Mouse (Mus musculus): ENCODE data around the gene Gba. TPM values are rescaled to one million over a fixed set of nuclear protein-coding genes. Genes with fewer than 3 reads are reported as not detected.

The Gba gene
- total and polyA plus RNA-seq, 3 experiments, result 63.6 to 65.3 (median 64.1) TPM

- dilution Hi-C loops (cut with MboI; ENCODE audit: extremely low pct_ligation_motif_present, extremely low pct_unique_long_range_greater_than_20kb, low sequenced_read_pairs), result no loop called here
- peaks cover 71 to 90% of the 10 kb centered on the region in 2 experiments for H3K36me3 ChIP-seq (replicated peaks in 1 of 2; ENCODE audit: control insufficient read depth in 1 of 2, insufficient read depth in 1 of 2, low read length in 1 of 2)
Observed at GRCm38 (mm10) chr3:89208736-89209135, 6.0 kb downstream of the Gba start.

GRCm38 (mm10) chr3:89209731-89210130 is 7.0 kb downstream of the Gba start:
- H3K27me3 ChIP-seq (replicated peaks), result no peaks in the 10 kb centered on the region
- H3K4me3 ChIP-seq (replicated peaks in 1 of 3; ENCODE audit: low read depth in 2 of 3, low read length in 2 of 3, poor library complexity in 1 of 3), result no peak overlapping the region
- peaks cover 14% of the 10 kb centered on the region for H3K79me2 ChIP-seq (replicated peaks; ENCODE audit: control insufficient read depth, extremely low read depth, insufficient read depth, poor library complexity, severe bottlenecking)
- H3K9me3 ChIP-seq (replicated peaks; ENCODE audit: low read length), result no peaks in the 10 kb centered on the region
- H3K27ac ChIP-seq (ENCODE audit: insufficient read depth, low read depth), result no peak overlapping the region
- peaks cover 63 to 80% of the 10 kb centered on the region in 2 experiments for H3K36me3 ChIP-seq (replicated peaks in 1 of 2; ENCODE audit: control insufficient read depth in 1 of 2, insufficient read depth in 1 of 2, low read length in 1 of 2)
- dilution Hi-C loops (cut with MboI; ENCODE audit: extremely low pct_ligation_motif_present, extremely low pct_unique_long_range_greater_than_20kb, low sequenced_read_pairs) (no loop called here), in situ Hi-C loops (cut with MboI; ENCODE audit: low pct_ligation_motif_present, low pct_unique_long_range_greater_than_20kb, low sequenced_read_pairs) (loop anchor here (5.0 kb wide), 1 partner anchor 33 kb away; no protein-coding TSS in a partner anchor)
- H3K9ac ChIP-seq (ENCODE audit: insufficient read depth, low read depth), result no peak overlapping the region
- TF ChIP-seq MAX (IDR thresholded peaks at IDR 0.05; ENCODE audit: low read length) (no peak), E2F4 (IDR thresholded peaks at IDR 0.05; ENCODE audit: insufficient replicate concordance, low read depth, low read length) (no peak), UBTF (IDR thresholded peaks at IDR 0.05; ENCODE audit: low read depth, low read length) (no peak), CHD2 (IDR thresholded peaks at IDR 0.05; ENCODE audit: low read length) (no peak), MEF2A (IDR thresholded peaks at IDR 0.05; ENCODE audit: borderline replicate concordance, low read depth, low read length) (no peak), KAT2A (IDR thresholded peaks at IDR 0.05; ENCODE audit: insufficient replicate concordance, low read length) (no peak), CHD1 (IDR thresholded peaks at IDR 0.05; ENCODE audit: low read depth, low read length) (no peak), RAD21 (IDR thresholded peaks at IDR 0.05; ENCODE audit: low read depth, low read length) (no peak), USF1 (IDR thresholded peaks at IDR 0.05; ENCODE audit: low read depth, low read length) (no peak), PAX5 (IDR thresholded peaks at IDR 0.05; ENCODE audit: low read length) (no peak), NELFE (IDR thresholded peaks at IDR 0.05; ENCODE audit: low read depth, low read length) (no peak), RCOR1 (conservative IDR thresholded peaks at IDR 0.05; ENCODE audit: low read depth, low read length) (no peak), POLR2AphosphoS2 (IDR thresholded peaks at IDR 0.05; ENCODE audit: low read depth, low read length) (no peak), TCF12 (IDR thresholded peaks at IDR 0.05; ENCODE audit: low read depth, low read length) (no peak), USF2 (conservative IDR thresholded peaks at IDR 0.05; ENCODE audit: low read depth, low read length) (no peak)
- DNase-seq (ENCODE audit: extremely low read depth), result no peak
- H3K4me2 ChIP-seq (ENCODE audit: insufficient read depth, low read depth, poor library complexity, severe bottlenecking), result no peak overlapping the region
- H3K4me1 ChIP-seq (ENCODE audit: control insufficient read depth in 1 of 2, insufficient read depth in 2 of 2), result peaks cover 5 to 30% of the 10 kb centered on the region in 2 experiments; a peak in 3 of 4 replicates

More at GRCm38 (mm10) chr3:89208736-89209135, 6.0 kb downstream of the Gba start:
- no peaks in the 10 kb centered on the region for H3K27me3 ChIP-seq (replicated peaks)
- H3K9me3 ChIP-seq (replicated peaks; ENCODE audit: low read length), result no peaks in the 10 kb centered on the region
- in situ Hi-C loops (cut with MboI; ENCODE audit: low pct_ligation_motif_present, low pct_unique_long_range_greater_than_20kb, low sequenced_read_pairs), result loop anchor here (5.0 kb wide), 1 partner anchor 34 kb away; no protein-coding TSS in a partner anchor
- H3K79me2 ChIP-seq (replicated peaks; ENCODE audit: control insufficient read depth, extremely low read depth, insufficient read depth, poor library complexity, severe bottlenecking), result peaks cover 14% of the 10 kb centered on the region
- no peak overlapping the region for H3K4me2 ChIP-seq (ENCODE audit: insufficient read depth, low read depth, poor library complexity, severe bottlenecking)
- no peak overlapping the region for H3K9ac ChIP-seq (ENCODE audit: insufficient read depth, low read depth)
- TF ChIP-seq RAD21 (IDR thresholded peaks at IDR 0.05; ENCODE audit: low read depth, low read length) (no peak), ZC3H11A (IDR thresholded peaks at IDR 0.05; ENCODE audit: low read depth, low read length) (no peak), MXI1 (IDR thresholded peaks at IDR 0.05; ENCODE audit: low read depth, low read length) (no peak), CHD1 (IDR thresholded peaks at IDR 0.05; ENCODE audit: low read depth, low read length) (no peak), MAX (IDR thresholded peaks at IDR 0.05; ENCODE audit: low read length) (no peak), KAT2A (IDR thresholded peaks at IDR 0.05; ENCODE audit: insufficient replicate concordance, low read length) (no peak), USF1 (IDR thresholded peaks at IDR 0.05; ENCODE audit: low read depth, low read length) (no peak), TCF12 (IDR thresholded peaks at IDR 0.05; ENCODE audit: low read depth, low read length) (no peak), POLR2AphosphoS2 (IDR thresholded peaks at IDR 0.05; ENCODE audit: low read depth, low read length) (no peak)
- peaks cover 8 to 31% of the 10 kb centered on the region in 2 experiments for H3K4me1 ChIP-seq (ENCODE audit: control insufficient read depth in 1 of 2, insufficient read depth in 2 of 2)
- no peak overlapping the region for H3K4me3 ChIP-seq (replicated peaks in 1 of 3; ENCODE audit: low read depth in 2 of 3, low read length in 2 of 3, poor library complexity in 1 of 3)
- no peak for DNase-seq (ENCODE audit: extremely low read depth)
- H3K27ac ChIP-seq (ENCODE audit: insufficient read depth, low read depth), result no peak overlapping the region

All from CH12.LX (cell line).